Mouse (Mus musculus) ES-CJ7 (cell line): ENCODE data around the gene Pepd.

ENCODE experiments used
- DNase-seq: peaks from one replicate; pipeline ENCODE4 v3.0.0; 2011; ENCODE audit warnings: low read depth, low spot score

Pepd gene

GRCm38 (mm10) chr7:35055619-35056435, 143.6 kb downstream of the Pepd start:
- peak; percentile 33 for DNase-seq

DNA sequence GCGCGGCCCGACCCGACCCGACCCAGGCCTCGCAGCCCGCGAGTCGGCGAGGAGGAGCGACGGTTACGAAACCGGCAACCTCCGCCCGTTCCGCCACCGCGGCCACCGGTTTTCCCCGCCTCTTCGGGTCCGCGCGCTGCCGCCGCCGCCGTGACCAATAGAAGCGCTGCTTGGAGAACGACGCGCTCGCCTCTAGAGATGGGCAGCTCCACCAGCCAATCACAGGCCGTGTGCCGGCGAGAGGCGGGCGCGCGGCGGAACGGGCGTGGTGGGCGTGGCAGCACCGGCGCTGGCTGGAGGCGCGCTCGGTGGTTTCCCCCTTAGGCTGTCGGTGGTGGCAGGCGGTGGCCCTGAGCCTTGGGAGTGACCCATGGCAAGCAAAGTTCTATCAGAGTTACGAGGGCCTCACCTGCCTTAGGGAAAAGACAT, 144.3 kb downstream of the Pepd start, which contains the start of gene Cebpg:
Cebpg (minus strand) TSS at position 138 of the 429 bp plus-strand sequence.
- peak; percentile 89 for DNase-seq

GRCm38 (mm10) chr7:35056999-35057398, 144.8 kb downstream of the Pepd start:
- no peak for DNase-seq

DNA sequence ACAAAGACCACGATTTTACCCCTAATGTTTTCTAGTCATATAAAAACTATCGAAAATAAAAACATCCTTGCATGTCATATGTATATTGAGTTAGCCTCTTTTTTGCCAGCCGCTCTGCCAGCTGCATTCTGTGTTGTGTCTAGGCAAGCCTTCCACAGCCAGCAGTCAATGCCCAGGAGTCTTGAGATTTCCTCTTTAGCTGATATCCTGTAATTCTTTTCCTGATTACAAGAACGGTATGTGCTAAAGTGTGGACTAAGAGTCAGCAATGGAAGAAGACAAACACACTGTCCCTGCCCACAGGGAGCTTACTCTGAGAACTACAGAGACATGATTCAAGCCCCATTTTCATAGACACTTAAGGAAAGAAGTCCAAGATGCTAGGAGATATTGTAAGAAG, 145.4 kb downstream of the Pepd start:
- DNase-seq, result no peak

- no peak for DNase-seq
These were observed 146.2 kb downstream of the Pepd start for GRCm38 (mm10) chr7:35058329-35058728.

DNA sequence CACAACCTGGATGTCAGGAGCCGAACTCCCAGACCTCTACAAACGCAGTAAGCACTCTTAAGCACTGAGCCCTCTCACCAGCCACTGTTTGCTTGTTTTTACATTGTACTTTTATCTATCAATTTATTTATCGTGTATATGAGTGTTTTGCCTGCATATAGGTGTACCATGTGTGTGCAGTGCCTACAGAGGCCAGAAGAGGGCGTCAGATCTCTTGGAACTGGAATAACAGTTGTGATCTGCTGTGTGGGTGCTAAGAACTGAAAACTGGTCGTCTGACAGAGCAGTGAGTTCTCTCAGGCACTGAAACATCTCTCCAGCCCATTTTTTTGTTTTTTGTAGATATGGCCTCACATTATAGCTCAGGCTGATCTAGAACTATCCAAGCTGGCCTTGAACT, 147.3 kb downstream of the Pepd start:
- peak; percentile 50 for DNase-seq

- no peak for DNase-seq
These were observed 152.4 kb downstream of the Pepd start for GRCm38 (mm10) chr7:35064286-35065258.

DNA sequence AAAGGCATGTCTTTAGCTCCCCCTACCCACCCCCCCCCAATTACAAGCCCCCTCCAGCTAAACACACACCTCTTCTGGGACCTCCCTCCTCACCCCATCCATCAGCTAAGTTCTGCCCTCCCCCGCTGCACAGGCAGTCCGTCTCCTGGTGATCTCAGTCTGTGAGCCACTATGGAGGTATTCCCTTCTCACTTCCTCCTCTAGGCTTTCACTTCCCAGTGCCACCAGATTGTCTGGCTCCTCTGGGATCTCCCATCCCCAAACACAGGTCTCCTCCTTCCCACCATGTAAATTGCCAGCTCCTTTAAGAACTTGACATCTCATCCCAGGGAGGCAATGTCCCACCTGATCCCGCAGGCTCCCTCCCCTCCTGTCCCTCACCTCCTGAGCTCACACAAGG, 153.8 kb downstream of the Pepd start:
- DNase-seq, result no peak

DNA sequence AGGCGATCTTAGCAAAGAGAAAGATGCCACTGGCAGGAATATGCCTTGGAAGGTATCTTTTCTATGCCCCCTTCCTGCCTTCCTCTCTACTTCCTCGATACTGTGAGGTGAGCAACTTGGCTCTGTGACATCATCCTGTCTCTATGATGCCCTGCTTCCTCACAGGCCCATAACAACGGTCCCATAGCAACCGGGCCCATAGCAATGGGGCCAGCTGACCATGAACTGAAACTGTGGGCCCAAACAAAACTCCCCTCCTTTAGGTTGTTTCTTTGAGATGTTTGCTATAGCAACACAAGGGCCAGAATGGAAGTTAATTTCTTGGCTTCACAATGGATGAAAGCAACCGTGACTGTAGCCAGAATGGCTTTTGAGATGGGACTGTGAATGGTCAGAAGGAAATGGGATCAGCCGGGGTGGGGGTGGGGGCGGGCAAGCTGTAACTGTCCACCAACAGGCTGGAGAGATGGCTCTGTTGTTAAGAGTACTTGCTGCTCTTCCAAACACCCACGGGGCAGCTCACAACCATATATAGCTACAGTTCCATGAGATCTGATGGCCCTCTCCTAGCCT, 154.5 kb downstream of the Pepd start:
- DNase-seq, result no peak

GRCm38 (mm10) chr7:35076645-35077044, 164.5 kb downstream of the Pepd start:
- no peak for DNase-seq

DNA sequence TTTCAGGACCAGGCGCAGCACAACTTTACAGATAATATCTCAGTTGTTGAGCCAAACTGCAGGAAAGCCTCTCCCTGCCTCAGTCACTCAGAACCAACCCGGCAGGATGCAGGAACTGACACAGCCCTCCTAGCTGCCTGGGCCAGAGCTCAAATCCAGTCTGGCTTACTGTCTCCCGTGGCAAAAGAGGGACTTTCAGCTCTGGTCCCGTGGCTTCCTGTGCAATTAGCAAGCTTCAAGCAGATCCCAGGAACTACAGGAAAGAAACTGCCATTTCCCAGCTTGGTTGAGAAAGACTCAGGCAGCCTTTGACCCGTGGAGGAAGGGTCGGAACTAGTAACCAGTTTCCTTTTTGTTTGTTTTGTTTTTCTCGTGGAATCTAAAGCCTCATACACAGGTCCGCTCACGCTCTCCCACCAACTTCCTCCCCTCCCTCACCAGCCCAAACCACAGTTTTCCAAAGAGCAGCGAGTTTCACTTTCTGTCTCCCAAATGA, 168.7 kb downstream of the Pepd start:
- DNase-seq, result no peak

DNA sequence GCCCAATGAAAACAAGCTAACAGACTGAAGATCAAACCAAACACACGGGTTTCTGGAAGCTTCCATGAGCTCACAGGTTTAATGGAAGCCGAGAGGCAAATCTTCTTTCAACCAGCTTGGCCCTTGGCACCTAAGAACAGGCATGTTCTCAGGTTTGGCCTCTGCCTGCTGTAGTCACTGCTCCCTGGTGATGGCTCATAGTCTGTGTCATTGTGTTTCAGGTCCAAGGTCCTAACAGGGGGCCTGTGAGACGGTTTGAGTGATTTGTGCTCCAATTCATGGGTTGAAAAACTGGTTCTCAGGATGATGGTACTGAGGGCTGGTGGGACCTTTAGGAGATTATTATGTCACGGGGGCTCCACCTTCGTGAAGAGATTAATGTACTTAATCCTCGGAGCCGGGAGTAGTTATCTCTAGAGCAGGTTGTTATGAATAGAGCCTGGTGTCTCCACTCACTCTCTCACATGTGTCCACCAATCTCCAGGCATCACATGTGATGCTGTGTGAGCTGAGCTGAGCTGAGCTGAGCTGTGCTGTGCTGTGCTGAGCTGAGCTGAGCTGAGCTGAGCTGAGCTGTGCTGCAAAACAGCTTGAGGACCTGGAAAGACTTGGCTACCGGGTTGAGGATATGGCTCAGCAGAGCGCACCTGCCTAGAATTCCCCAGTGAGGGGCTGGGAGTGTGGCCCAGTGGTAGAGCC, 169.4 kb downstream of the Pepd start:
- no peak for DNase-seq

- no peak for DNase-seq
These were observed 172.6 kb downstream of the Pepd start for GRCm38 (mm10) chr7:35084565-35085360.

- DNase-seq, result peak; percentile 67
These were observed 174.2 kb downstream of the Pepd start for GRCm38 (mm10) chr7:35086271-35086861.

- no peak for DNase-seq
These were observed 178.4 kb downstream of the Pepd start for GRCm38 (mm10) chr7:35090550-35090949.
